Mouse (Mus musculus) intestine, embryonic 14.5 days (tissue): ENCODE results near the gene Sh2d6. TPM values are rescaled to one million over a fixed set of nuclear protein-coding genes. Genes with fewer than 3 reads are reported as not detected.

Experiments
- ATAC-seq: fragments of 200-750 bp; cut with Nextera tagmentation; replicated peaks from 2 replicates; pipeline ENCODE4 v1.8.0; 2017; ENCODE audit warnings: low read depth, moderate number of reproducible peaks, moderate TSS enrichment, moderate library complexity; ENCODE audit not compliant: low FRiP score, low TSS enrichment
- DNase-seq: peaks from one replicate; pipeline ENCODE4 v3.0.0-alpha.2; 2018; ENCODE audit warnings: low spot score
- H3K27ac ChIP-seq: fragments of 300-500 bp; sonication (generic); 2 replicates; pipeline ENCODE4 v1.5.1; 2014; ENCODE audit warnings: low read depth, mild to moderate bottlenecking, control low read depth
- H3K27me3 ChIP-seq: fragments of 300-500 bp; sonication (generic); replicated peaks from 2 replicates; pipeline ENCODE4 v1.6.1; 2014; ENCODE audit warnings: low read length, control low read depth; ENCODE audit not compliant: control insufficient read depth, insufficient read depth
- H3K36me3 ChIP-seq: fragments of 300-500 bp; sonication (generic); 2 replicates; pipeline ENCODE4 v1.6.1; 2014; ENCODE audit warnings: low read length, control low read depth; ENCODE audit not compliant: control insufficient read depth, insufficient read depth
- H3K4me1 ChIP-seq: fragments of 300-500 bp; sonication (generic); replicated peaks from 2 replicates; pipeline ENCODE4 v1.6.1; 2014; ENCODE audit warnings: low read length, control low read depth, mixed read lengths; ENCODE audit not compliant: control insufficient read depth, insufficient read depth
- H3K4me2 ChIP-seq: fragments of 300-500 bp; sonication (generic); 2 replicates; pipeline ENCODE4 v1.6.1; 2014; ENCODE audit warnings: low read length
- H3K4me3 ChIP-seq: fragments of 300-500 bp; sonication (generic); 2 replicates; pipeline ENCODE4 v1.5.1; 2014; ENCODE audit warnings: low read depth, low read length, control low read depth, mixed read lengths
- H3K9ac ChIP-seq: fragments of 300-500 bp; sonication (generic); 2 replicates; pipeline ENCODE4 v1.6.1; 2014; ENCODE audit warnings: mild to moderate bottlenecking, low read length
- H3K9me3 ChIP-seq: fragments of 300-500 bp; sonication (generic); 2 replicates; pipeline ENCODE4 v1.6.1; 2016; ENCODE audit warnings: low read length, control low read depth; ENCODE audit not compliant: control insufficient read depth
- WGBS: fragments of 180-500 bp; shearing (Covaris S2); extraction: QIAGEN DNeasy Blood & Tissue Kit; methylation state at CpG from one replicate; pipeline ENCODE4 v1.1.7; 2014; 5-methylcytosine and 5-hydroxymethylcytosine counted together
- polyA plus RNA-seq: library from polyadenylated mRNA; unstranded; fragments of >200 nt; fragmentation: Nextera tagmentation; extraction: Ambion mirVana; gene quantifications from 2 replicates; pipeline ENCODE4 v1.2.1, GENCODE M21; 2014

Gene Sh2d6
- polyA plus RNA-seq, 1 experiment from 2014 or later: 0.18 TPM

- Histone ChIP-seq H3K9me3 (no peaks in the 10 kb centered on the region), H3K4me3 (no peak overlapping the region), H3K36me3 (no peaks in the 10 kb centered on the region), H3K4me2 (no peak overlapping the region), H3K27me3 (no peaks in the 10 kb centered on the region), H3K27ac (no peak overlapping the region), H3K9ac (no peak overlapping the region), H3K4me1 (no peaks in the 10 kb centered on the region; the same call in 1 of the 2 replicates)
- WGBS: 79% methylated on average over 10 of the region's 10 CpGs
- ATAC-seq (no peak), DNase-seq (no peak)
Measured at GRCm38 (mm10) chr6:72528410-72529151, 7.1 kb upstream of the Sh2d6 start.

DNA sequence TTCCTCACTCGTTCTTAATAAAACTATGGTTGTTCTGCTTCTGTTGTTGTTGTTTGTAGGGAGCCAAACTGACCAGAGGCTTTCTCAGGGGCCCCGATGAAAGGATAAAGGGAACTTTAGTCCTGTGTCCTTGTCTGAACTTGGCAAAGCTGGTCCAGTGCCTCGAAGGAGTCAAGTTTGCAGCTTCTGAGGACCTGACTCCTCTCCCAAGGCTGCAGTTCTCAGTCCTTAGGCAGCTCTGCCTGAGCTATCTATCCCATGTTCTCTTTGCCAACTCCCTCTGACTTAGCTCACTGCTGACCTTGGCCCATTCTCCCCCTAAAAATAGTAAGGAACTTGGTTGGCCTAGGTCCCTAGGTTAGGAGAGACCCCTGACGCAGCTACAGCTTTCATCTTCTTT, 5.6 kb upstream of the Sh2d6 start:
- no peak for DNase-seq
- WGBS: 84% methylated on average over 4 of the region's 4 CpGs
- no peaks in the 10 kb centered on the region for H3K9me3 ChIP-seq
- no peak for ATAC-seq
- no peak overlapping the region for H3K4me2 ChIP-seq
- H3K27me3 ChIP-seq: no peaks in the 10 kb centered on the region
- no peaks in the 10 kb centered on the region for H3K4me1 ChIP-seq
- no peak overlapping the region for H3K4me3 ChIP-seq
- H3K36me3 ChIP-seq: no peaks in the 10 kb centered on the region
- no peak overlapping the region for H3K27ac ChIP-seq
- H3K9ac ChIP-seq: no peak overlapping the region

GRCm38 (mm10) chr6:72524160-72524559, 2.7 kb upstream of the Sh2d6 start:
- H3K9me3 ChIP-seq: no peaks in the 10 kb centered on the region
- H3K36me3 ChIP-seq: no peaks in the 10 kb centered on the region
- H3K27ac ChIP-seq: no peak overlapping the region
- H3K4me1 ChIP-seq: peaks cover 12% of the 10 kb centered on the region
- no peaks in the 10 kb centered on the region for H3K27me3 ChIP-seq
- ATAC-seq (no peak), DNase-seq (no peak)
- no peak overlapping the region for H3K9ac ChIP-seq
- no peak overlapping the region for H3K4me2 ChIP-seq
- 89% methylated on average over 2 of the region's 2 CpGs for WGBS
- no peak overlapping the region for H3K4me3 ChIP-seq

GRCm38 (mm10) chr6:72523222-72523621, 1.7 kb upstream of the Sh2d6 start:
- H3K4me2 ChIP-seq: no peak overlapping the region
- H3K9me3 ChIP-seq: no peaks in the 10 kb centered on the region
- H3K36me3 ChIP-seq: no peaks in the 10 kb centered on the region
- 69% methylated on average over 4 of the region's 4 CpGs for WGBS
- DNase-seq: no peak
- H3K27me3 ChIP-seq: no peaks in the 10 kb centered on the region
- H3K4me3 ChIP-seq: no peak overlapping the region
- no peak overlapping the region for H3K27ac ChIP-seq
- no peak for ATAC-seq
- H3K4me1 ChIP-seq: peaks cover 12% of the 10 kb centered on the region
- H3K9ac ChIP-seq: no peak overlapping the region

GRCm38 (mm10) chr6:72522288-72522687, 781 bp upstream of the Sh2d6 start:
- Histone ChIP-seq H3K27me3 (no peaks in the 10 kb centered on the region), H3K4me3 (no peak overlapping the region), H3K9me3 (no peaks in the 10 kb centered on the region), H3K4me2 (no peak overlapping the region), H3K27ac (no peak overlapping the region), H3K36me3 (no peaks in the 10 kb centered on the region), H3K9ac (no peak overlapping the region), H3K4me1 (peaks cover 12% of the 10 kb centered on the region)
- whole genome bisulfite sequencing: 69% methylated on average over 5 of the region's 5 CpGs
- ATAC-seq (no peak), DNase-seq (no peak)

DNA sequence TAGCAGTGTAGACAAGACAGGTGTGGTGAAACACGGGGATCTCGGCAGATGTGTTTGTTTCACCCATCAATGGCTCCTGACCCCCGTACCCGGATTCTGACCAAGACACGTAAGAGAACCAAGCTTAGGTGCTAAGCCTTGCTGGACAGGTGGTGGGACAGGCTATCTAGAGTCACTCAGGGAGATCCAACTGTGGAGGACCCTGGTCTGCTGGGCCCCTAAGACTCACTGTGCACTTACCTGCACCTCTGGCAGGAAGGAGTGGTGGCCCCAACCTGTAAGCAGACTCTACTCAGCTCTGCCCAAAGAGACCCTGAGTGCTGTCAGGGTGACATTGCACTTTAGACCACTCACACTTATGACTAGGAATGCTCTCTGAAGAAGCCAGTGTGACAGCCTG, 603 bp downstream of the Sh2d6 start:
- Histone ChIP-seq H3K27me3 (no peaks in the 10 kb centered on the region), H3K4me3 (no peak overlapping the region), H3K36me3 (no peaks in the 10 kb centered on the region), H3K4me2 (no peak overlapping the region), H3K9ac (no peak overlapping the region), H3K27ac (no peak overlapping the region), H3K4me1 (peaks cover 12% of the 10 kb centered on the region), H3K9me3 (no peaks in the 10 kb centered on the region)
- ATAC-seq (no peak), DNase-seq (no peak)
- WGBS: 95% methylated on average over 5 of the region's 5 CpGs

GRCm38 (mm10) chr6:72519892-72520663, 1.4 kb downstream of the Sh2d6 start:
- peak overlapping the region; percentile 54 for H3K27ac ChIP-seq
- WGBS: 17% methylated on average over 10 of the region's 10 CpGs

GRCm38 (mm10) chr6:72519303-72519702, 2.2 kb downstream of the Sh2d6 start:
- Histone ChIP-seq H3K4me3 (no peak overlapping the region), H3K9me3 (no peaks in the 10 kb centered on the region), H3K27me3 (no peaks in the 10 kb centered on the region), H3K4me2 (no peak overlapping the region), H3K27ac (no peak overlapping the region), H3K4me1 (peaks cover 12% of the 10 kb centered on the region), H3K9ac (no peak overlapping the region), H3K36me3 (no peaks in the 10 kb centered on the region)
- ATAC-seq: no peak
- WGBS: 37% methylated on average over 8 of the region's 8 CpGs
- DNase-seq: no peak

More at GRCm38 (mm10) chr6:72519892-72520663, 1.4 kb downstream of the Sh2d6 start:
- Histone ChIP-seq H3K27me3 (no peaks in the 10 kb centered on the region), H3K9me3 (no peaks in the 10 kb centered on the region), H3K4me2 (peak overlapping the region; percentile 13), H3K4me3 (no peak overlapping the region), H3K9ac (no peak overlapping the region), H3K36me3 (no peaks in the 10 kb centered on the region), H3K4me1 (peaks cover 12% of the 10 kb centered on the region)
- ATAC-seq (peak; percentile 24), DNase-seq (peak; percentile 61)
